Mouse (Mus musculus): ENCODE results near the gene Lrit3.
"Not testable (repeated sequence)": the region's sequence is repeated elsewhere in the genome, so short reads cannot be mapped to it uniquely, and the experiment has no call there.

The Lrit3 gene

DNA sequence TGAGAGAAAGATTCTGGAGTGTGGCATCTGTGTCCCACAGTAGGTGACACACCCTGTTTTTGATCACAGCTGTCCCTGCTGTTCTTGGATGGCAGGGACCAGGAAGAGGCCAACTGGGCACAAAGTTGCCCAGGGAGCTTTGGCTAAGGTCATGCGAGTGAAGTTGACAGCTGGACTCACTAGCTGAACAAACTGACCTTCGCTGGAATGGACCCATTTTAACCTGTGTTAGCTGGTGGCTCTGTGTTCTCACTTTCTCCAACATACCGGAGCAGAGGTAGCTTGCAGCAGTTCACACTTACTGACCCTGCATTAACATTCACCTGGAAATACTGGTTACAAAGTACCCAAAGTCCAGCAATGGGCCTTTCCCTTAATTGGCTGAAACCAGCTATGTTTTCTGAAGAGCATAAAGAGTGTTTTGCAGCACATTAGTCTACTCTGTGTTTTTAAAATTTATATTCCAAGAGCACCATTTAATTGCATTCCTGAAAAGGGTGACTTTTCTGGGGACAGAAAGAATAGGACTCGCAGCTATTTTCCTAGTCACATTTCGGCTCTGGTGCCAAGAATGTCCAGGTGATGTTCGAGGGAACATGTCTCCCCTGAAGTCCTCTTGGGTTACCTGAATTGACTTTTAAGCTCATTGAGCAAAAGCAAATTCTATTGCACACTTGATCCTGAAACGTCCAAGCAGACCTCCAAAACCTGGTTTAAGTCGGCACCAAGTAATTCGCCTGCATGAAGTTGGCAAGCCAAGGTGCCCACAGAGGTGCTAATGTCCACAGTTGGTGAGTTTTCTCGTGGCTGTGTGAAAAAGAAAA is 36.6 kb downstream of the Lrit3 start:
- DNase-seq = no peak

DNA sequence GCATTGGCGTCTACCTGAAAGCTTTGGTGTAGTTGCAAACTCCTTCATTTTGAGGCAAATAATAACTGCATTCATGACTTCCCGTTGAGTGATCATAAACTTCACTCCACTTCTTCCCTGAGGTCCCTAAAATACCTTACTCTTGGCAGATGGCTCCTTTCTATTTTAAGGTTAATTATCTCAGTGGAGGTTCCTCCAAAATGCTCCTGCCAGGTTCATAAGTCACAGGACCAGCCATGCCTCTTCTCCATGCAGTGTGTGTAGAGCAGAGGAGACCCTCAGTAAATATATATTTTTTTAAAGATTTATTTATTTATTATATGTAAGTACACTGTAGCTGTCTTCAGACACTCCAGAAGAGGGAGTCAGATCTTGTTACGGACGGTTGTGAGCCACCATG is 37.7 kb downstream of the Lrit3 start:
- DNase-seq = no peak

DNA sequence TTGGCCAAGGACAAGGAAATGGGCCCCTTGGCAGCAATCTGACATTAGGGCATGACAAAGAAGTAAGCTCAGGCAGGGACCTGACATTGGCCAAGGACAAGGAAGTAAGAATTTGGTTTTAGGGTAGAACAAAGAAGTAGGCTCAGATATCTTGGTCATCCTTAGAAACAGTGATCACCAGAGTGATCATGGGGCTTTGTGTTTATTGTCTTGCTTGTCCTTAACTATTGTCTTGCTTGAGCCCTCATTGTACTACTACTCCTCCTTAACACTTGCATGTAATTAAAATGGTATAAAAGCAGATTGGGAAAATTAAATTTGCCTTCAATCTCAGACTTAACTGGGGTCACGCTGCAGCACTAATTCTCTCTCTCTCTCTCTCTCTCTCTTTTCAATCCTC is 46.2 kb downstream of the Lrit3 start:
- DNase-seq = not testable (repeated sequence)

DNA sequence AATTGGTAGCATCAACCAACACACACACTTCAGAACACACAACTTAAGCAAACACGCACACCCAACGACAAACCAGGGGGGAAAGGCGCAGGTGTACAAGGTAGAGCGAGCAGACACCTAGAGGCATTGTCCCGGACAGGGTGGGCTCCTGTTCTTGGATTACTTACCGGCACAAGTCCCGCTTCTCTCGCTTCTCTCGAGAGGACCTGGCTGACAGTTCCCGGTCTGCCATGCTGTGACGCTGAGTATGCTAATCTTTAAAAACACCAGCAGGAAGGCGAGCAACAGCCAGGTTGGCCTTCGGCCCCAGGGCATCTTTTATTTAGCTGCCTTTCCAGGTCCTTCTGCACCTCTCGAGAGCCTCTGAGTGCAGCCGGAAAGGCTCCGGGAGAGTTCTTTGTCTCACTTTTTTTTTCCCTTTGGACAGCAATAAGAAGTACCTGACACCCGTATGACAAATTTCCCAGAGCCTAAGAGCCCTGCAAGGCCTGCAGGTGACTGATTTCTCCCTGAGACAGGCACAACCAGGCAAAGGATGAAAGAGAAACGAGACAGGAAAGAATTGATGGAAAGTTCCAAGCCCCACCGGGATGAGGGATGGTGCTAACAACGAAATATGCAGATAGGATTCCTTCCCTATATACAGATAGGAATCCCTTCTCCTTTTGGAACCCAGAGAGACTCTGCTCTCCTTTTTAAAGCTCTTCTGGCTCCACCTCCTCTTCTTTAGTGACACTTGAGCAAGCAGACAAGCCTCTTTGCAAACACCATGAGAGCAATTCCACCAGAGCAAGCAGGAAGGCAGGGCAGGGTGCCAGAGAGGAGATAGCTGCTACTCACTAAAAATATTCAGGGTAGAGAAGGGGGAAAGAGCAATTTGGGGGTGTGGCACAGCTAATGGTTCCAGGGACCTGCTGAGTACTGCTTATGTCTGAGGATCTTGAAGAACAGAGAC is 48.9 kb downstream of the Lrit3 start, which contains the start of gene Egf:
Gene Egf (minus strand): TSS at position 667 of the 955 bp plus-strand sequence.
- DNase-seq = peak; percentile 31 to 35

DNA sequence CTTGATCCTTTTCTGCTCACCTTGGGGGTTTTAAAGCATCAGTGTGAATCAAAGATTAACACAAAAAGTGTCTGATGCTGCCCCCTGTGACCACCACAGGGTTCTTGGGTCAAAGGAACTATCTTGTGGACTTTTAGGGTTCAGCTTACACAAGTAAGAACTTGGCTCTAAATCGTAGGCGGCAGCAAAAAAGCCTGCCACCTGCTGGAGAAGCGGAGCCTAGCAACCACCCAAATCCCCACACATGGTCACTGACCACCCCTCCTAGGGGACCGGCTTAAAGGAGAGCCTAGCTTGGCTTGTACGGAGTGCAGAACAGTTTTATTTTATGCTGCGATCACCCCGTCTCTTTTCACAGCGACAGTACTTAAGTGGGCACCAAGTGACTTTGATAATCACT is 59.0 kb downstream of the Lrit3 start:
- peak; percentile 68 to 70 for DNase-seq

DNA sequence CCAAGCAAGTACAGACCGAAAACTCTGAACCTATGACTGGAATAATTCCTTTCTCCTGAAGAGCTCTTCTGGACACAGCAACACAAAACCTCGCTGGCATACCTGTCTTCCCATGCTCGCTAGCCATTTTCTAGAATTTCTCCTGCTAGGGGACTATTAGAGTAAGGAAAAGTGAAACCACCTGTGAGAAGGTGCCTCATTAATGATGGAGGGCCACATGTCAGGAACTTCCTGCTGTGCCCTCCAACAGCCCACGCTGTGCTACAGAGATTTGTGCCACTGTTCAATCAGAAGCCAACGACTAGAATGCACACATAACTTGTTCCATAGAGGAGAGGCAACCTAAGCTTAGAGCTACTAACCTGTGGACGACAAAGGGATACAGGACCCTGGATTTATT is 61.0 kb downstream of the Lrit3 start:
- no peak for DNase-seq

DNA sequence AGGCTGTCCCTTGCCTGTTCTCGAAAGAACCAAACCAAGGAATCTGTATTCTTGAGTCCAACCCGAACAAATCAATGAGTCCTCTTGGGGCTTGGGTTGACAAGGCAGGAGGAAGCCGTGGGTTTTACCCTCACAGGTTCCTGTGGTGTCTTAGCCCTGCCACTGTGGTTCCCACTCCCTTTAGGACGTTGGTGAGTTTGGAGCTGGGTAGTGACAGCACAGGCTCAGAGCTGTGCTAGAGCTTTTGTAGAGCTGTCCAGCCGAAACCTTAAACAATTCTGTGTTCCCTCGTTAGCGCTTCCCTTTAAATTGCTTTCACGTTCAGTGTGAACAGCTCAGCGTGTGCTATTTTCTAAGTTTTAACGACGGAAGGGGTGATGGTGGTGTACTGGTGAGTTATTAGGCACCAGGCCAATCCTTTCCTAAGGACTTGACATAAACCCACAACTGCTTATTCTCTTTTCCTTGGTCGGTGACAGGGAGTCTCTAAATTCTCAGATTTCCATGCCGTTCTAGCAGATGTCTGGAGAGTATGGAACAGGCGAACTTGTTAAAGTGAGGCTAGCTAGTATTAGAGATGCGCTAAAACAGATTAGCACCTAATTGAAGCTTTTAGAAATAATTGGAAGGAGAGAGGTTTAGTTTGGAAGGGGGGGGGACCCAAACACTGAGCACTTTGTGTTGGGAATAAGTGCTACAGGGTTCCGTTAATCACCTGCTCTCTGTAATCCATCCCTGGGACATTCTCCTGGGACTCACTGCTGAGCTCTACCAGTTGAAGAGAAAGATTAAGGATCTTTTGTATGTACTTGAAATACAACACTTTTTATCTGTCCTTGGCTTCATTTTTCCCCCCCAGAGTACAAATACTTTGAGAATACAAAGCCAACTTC is 65.3 kb downstream of the Lrit3 start:
- DNase-seq = no peak

Data from kidney, postnatal 4 days (tissue).